Mouse (Mus musculus): ENCODE measurements at regions not wholly inside any gene's neighbourhood (a gene's known extent, or its start where the extent isn't known, plus 50 kb on each side); places are given as distances from the start of the nearest gene placed in this dataset.
"Not testable (repeated sequence)": the region's sequence is repeated elsewhere in the genome, so short reads cannot be mapped to it uniquely, and the experiment has no call there.

- Histone ChIP-seq H3K9me3 (replicated peaks) (no peaks in the 10 kb centered on the region), H3K4me1 (replicated peaks) (no peaks in the 10 kb centered on the region), H3K36me3 (no peaks in the 10 kb centered on the region), H3K4me2 (no peak overlapping the region), H3K9ac (no peak overlapping the region), H3K27me3 (no peaks in the 10 kb centered on the region), H3K27ac (no peak overlapping the region), H3K4me3 (replicated peaks) (no peak overlapping the region)
- ATAC-seq (ENCODE audit: low read depth), result no peak
- 66% methylated on average over 3 of the region's 3 CpGs for WGBS (ENCODE audit: insufficient replicate concordance)
- DNase-seq, result no peak
These were observed 214.7 kb downstream of the Lyplal1 start for GRCm38 (mm10) chr1:185902395-185902794.

GRCm38 (mm10) chr1:185905666-185906065, 211.4 kb downstream of the Lyplal1 start:
- Histone ChIP-seq H3K27ac (no peak overlapping the region), H3K4me1 (replicated peaks) (no peaks in the 10 kb centered on the region), H3K27me3 (no peaks in the 10 kb centered on the region), H3K36me3 (no peaks in the 10 kb centered on the region), H3K4me2 (no peak overlapping the region), H3K9ac (no peak overlapping the region), H3K9me3 (replicated peaks) (no peaks in the 10 kb centered on the region), H3K4me3 (replicated peaks) (no peak overlapping the region)
- DNase-seq (no peak), ATAC-seq (ENCODE audit: low read depth) (no peak)
- WGBS (ENCODE audit: insufficient replicate concordance), result 34% methylated on average over 7 of the region's 7 CpGs

- 53% methylated on average over 2 of the region's 2 CpGs for WGBS (ENCODE audit: insufficient replicate concordance)
- DNase-seq (no peak), ATAC-seq (ENCODE audit: low read depth) (no peak)
- no peaks in the 10 kb centered on the region for H3K9me3 ChIP-seq (replicated peaks)
- no peak overlapping the region for H3K4me3 ChIP-seq (replicated peaks)
- no peak overlapping the region for H3K4me2 ChIP-seq
- H3K36me3 ChIP-seq, result no peaks in the 10 kb centered on the region
- H3K9ac ChIP-seq, result no peak overlapping the region
- no peaks in the 10 kb centered on the region for H3K27me3 ChIP-seq
- no peaks in the 10 kb centered on the region for H3K4me1 ChIP-seq (replicated peaks)
- H3K27ac ChIP-seq, result no peak overlapping the region
These were observed 201.5 kb downstream of the Lyplal1 start for GRCm38 (mm10) chr1:185915579-185915978.

- no peak overlapping the region for H3K9ac ChIP-seq
- no peak overlapping the region for H3K4me2 ChIP-seq
- no peak overlapping the region for H3K4me3 ChIP-seq (replicated peaks)
- H3K27me3 ChIP-seq, result no peaks in the 10 kb centered on the region
- no peaks in the 10 kb centered on the region for H3K4me1 ChIP-seq (replicated peaks)
- no peak overlapping the region for H3K27ac ChIP-seq
- ATAC-seq (ENCODE audit: low read depth) (no peak), DNase-seq (no peak)
- WGBS (ENCODE audit: insufficient replicate concordance), result 39% methylated on average over 1 of the region's 1 CpGs
- H3K9me3 ChIP-seq (replicated peaks), result no peaks in the 10 kb centered on the region
- H3K36me3 ChIP-seq, result no peaks in the 10 kb centered on the region
These were observed 198.4 kb downstream of the Lyplal1 start for GRCm38 (mm10) chr1:185918663-185919062.

- no peak for ATAC-seq (ENCODE audit: low read depth)
- H3K9ac ChIP-seq, result no peak overlapping the region
- H3K27ac ChIP-seq, result no peak overlapping the region
- H3K4me2 ChIP-seq, result no peak overlapping the region
- no peaks in the 10 kb centered on the region for H3K9me3 ChIP-seq (replicated peaks)
- no peaks in the 10 kb centered on the region for H3K27me3 ChIP-seq
- no peak overlapping the region for H3K4me3 ChIP-seq (replicated peaks)
- DNase-seq, result no peak
- WGBS (ENCODE audit: insufficient replicate concordance), result 53% methylated on average over 2 of the region's 2 CpGs
- no peaks in the 10 kb centered on the region for H3K36me3 ChIP-seq
- H3K4me1 ChIP-seq (replicated peaks), result no peaks in the 10 kb centered on the region
These were observed 193.4 kb downstream of the Lyplal1 start for GRCm38 (mm10) chr1:185923723-185924122.

- ATAC-seq (ENCODE audit: low read depth), result no peak
- Histone ChIP-seq H3K27me3 (no peaks in the 10 kb centered on the region), H3K36me3 (no peaks in the 10 kb centered on the region), H3K27ac (no peak overlapping the region), H3K4me2 (no peak overlapping the region), H3K9ac (no peak overlapping the region), H3K4me3 (replicated peaks) (no peak overlapping the region), H3K4me1 (replicated peaks) (no peaks in the 10 kb centered on the region), H3K9me3 (replicated peaks) (no peaks in the 10 kb centered on the region)
- WGBS (ENCODE audit: insufficient replicate concordance), result 30% methylated on average over 2 of the region's 2 CpGs
- DNase-seq, result no peak
These were observed 188.1 kb downstream of the Lyplal1 start for GRCm38 (mm10) chr1:185929000-185929399.

- no peak overlapping the region for H3K9ac ChIP-seq
- H3K4me3 ChIP-seq (replicated peaks), result no peak overlapping the region
- no peak overlapping the region for H3K4me2 ChIP-seq
- DNase-seq (no peak), ATAC-seq (ENCODE audit: low read depth) (no peak)
- 58% methylated on average over 5 of the region's 5 CpGs for WGBS (ENCODE audit: insufficient replicate concordance)
- no peak overlapping the region for H3K27ac ChIP-seq
- no peaks in the 10 kb centered on the region for H3K9me3 ChIP-seq (replicated peaks)
- no peaks in the 10 kb centered on the region for H3K4me1 ChIP-seq (replicated peaks)
- H3K27me3 ChIP-seq, result no peaks in the 10 kb centered on the region
- no peaks in the 10 kb centered on the region for H3K36me3 ChIP-seq
These were observed 187.3 kb downstream of the Lyplal1 start for GRCm38 (mm10) chr1:185929761-185930160.

GRCm38 (mm10) chr1:185933623-185934022, 183.5 kb downstream of the Lyplal1 start:
- Histone ChIP-seq H3K9ac (no peak overlapping the region), H3K4me3 (replicated peaks) (no peak overlapping the region), H3K27me3 (no peaks in the 10 kb centered on the region), H3K4me2 (no peak overlapping the region), H3K4me1 (replicated peaks) (no peaks in the 10 kb centered on the region), H3K27ac (no peak overlapping the region), H3K9me3 (replicated peaks) (no peaks in the 10 kb centered on the region), H3K36me3 (no peaks in the 10 kb centered on the region)
- 63% methylated on average over 3 of the region's 3 CpGs for WGBS (ENCODE audit: insufficient replicate concordance)
- no peak for ATAC-seq (ENCODE audit: low read depth)
- DNase-seq, result no peak

GRCm38 (mm10) chr1:185937026-185937425, 180.1 kb downstream of the Lyplal1 start:
- Histone ChIP-seq H3K27me3 (no peaks in the 10 kb centered on the region), H3K4me1 (replicated peaks) (no peaks in the 10 kb centered on the region), H3K4me3 (replicated peaks) (no peak overlapping the region), H3K27ac (no peak overlapping the region), H3K4me2 (no peak overlapping the region), H3K9me3 (replicated peaks) (no peaks in the 10 kb centered on the region), H3K36me3 (no peaks in the 10 kb centered on the region), H3K9ac (no peak overlapping the region)
- DNase-seq, result no peak
- no peak for ATAC-seq (ENCODE audit: low read depth)

GRCm38 (mm10) chr1:185939914-185940313, 177.2 kb downstream of the Lyplal1 start:
- ATAC-seq (ENCODE audit: low read depth) (no peak), DNase-seq (no peak)
- Histone ChIP-seq H3K9me3 (replicated peaks) (no peaks in the 10 kb centered on the region), H3K4me2 (no peak overlapping the region), H3K4me1 (replicated peaks) (no peaks in the 10 kb centered on the region), H3K27me3 (no peaks in the 10 kb centered on the region), H3K9ac (no peak overlapping the region), H3K36me3 (no peaks in the 10 kb centered on the region), H3K27ac (no peak overlapping the region), H3K4me3 (replicated peaks) (no peak overlapping the region)
- WGBS (ENCODE audit: insufficient replicate concordance), result 63% methylated on average over 3 of the region's 3 CpGs

- DNase-seq (no peak), ATAC-seq (ENCODE audit: low read depth) (no peak)
- 39% methylated on average over 1 of the region's 1 CpGs for WGBS (ENCODE audit: insufficient replicate concordance)
- no peak overlapping the region for H3K9ac ChIP-seq
- no peak overlapping the region for H3K4me2 ChIP-seq
- no peak overlapping the region for H3K27ac ChIP-seq
- no peaks in the 10 kb centered on the region for H3K36me3 ChIP-seq
- H3K4me3 ChIP-seq (replicated peaks), result no peak overlapping the region
- no peaks in the 10 kb centered on the region for H3K4me1 ChIP-seq (replicated peaks)
- H3K27me3 ChIP-seq, result no peaks in the 10 kb centered on the region
- H3K9me3 ChIP-seq (replicated peaks), result no peaks in the 10 kb centered on the region
These were observed 176.6 kb downstream of the Lyplal1 start for GRCm38 (mm10) chr1:185940511-185940910.

- ATAC-seq (ENCODE audit: low read depth), result no peak
- Histone ChIP-seq H3K27ac (no peak overlapping the region), H3K4me1 (replicated peaks) (no peaks in the 10 kb centered on the region), H3K4me3 (replicated peaks) (no peak overlapping the region), H3K9ac (no peak overlapping the region), H3K9me3 (replicated peaks) (no peaks in the 10 kb centered on the region), H3K27me3 (no peaks in the 10 kb centered on the region), H3K4me2 (no peak overlapping the region), H3K36me3 (no peaks in the 10 kb centered on the region)
- no peak for DNase-seq
- WGBS (ENCODE audit: insufficient replicate concordance), result 56% methylated on average over 1 of the region's 1 CpGs
These were observed 165.9 kb downstream of the Lyplal1 start for GRCm38 (mm10) chr1:185951163-185951562.

- H3K9me3 ChIP-seq (replicated peaks); ATAC-seq (ENCODE audit: low read depth); H3K4me1 ChIP-seq (replicated peaks); H3K4me3 ChIP-seq (replicated peaks); H3K4me2 ChIP-seq; DNase-seq; H3K9ac ChIP-seq; H3K27me3 ChIP-seq; H3K27ac ChIP-seq; H3K36me3 ChIP-seq: not testable (repeated sequence)
- 39% methylated on average over 1 of the region's 1 CpGs for WGBS (ENCODE audit: insufficient replicate concordance)
These were observed 161.3 kb downstream of the Lyplal1 start for GRCm38 (mm10) chr1:185955821-185956220.

Data from liver, embryonic 13.5 days (tissue).